Mouse (Mus musculus) embryonic fibroblast, embryonic 13.5 days (primary cell): ENCODE measurements around the gene Macrod2.

ENCODE experiments used
- CTCF ChIP-seq: IDR thresholded peaks from 2 replicates; pipeline ENCODE4 v1.5.1; 2011; ENCODE audit warnings: mild to moderate bottlenecking, control low read depth, low read length, moderate library complexity, borderline replicate concordance; ENCODE audit not compliant: insufficient read depth
- POLR2A ChIP-seq: IDR thresholded peaks from 2 replicates; pipeline ENCODE4 v1.6.1; 2011; ENCODE audit warnings: low read depth, mild to moderate bottlenecking, control low read depth, low read length, moderate library complexity

DNA sequence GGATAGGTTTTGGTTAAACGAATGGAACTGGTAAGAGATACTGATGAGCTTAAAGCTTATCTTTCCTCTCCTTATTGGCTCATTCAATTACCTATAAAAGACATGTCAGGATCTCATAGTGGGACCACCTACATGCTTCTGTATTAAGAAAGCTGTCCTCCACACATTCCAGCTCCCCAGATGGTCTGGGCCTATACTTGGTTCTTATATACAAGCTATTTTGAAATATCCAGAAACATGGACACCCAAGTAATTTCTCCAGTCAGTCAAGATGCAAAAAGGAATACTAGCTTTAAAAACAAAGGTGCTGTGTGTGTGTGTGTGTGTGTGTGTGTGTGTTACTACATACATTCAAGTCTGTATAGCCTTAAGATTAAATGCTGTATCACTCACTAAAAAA is 833.7 kb downstream of the Macrod2 start:
- TF ChIP-seq CTCF (no peak), POLR2A (no peak)
